Mouse (Mus musculus) brain, embryonic 14.5 days (tissue): ENCODE results near the gene Sbno2. TPM values are rescaled to one million over a fixed set of nuclear protein-coding genes. Genes with fewer than 3 reads are reported as not detected.

Experiments
- DNase-seq: peaks from one replicate; pipeline ENCODE4 v3.0.0-alpha.2; 2011; ENCODE audit warnings: low read depth
- CTCF ChIP-seq: fragments of 200-500 bp; IDR thresholded peaks from 2 replicates; pipeline ENCODE4 v1.5.1; 2012; ENCODE audit warnings: inconsistent platforms, mild to moderate bottlenecking, moderate library complexity, borderline replicate concordance; ENCODE audit not compliant: insufficient read depth, insufficient read length; ENCODE audit errors: extremely low read depth
- POLR2A ChIP-seq: fragments of 200-500 bp; IDR thresholded peaks from 2 replicates; pipeline ENCODE4 v1.6.1; 2012; ENCODE audit warnings: mild to moderate bottlenecking, inconsistent platforms, borderline replicate concordance; ENCODE audit not compliant: poor library complexity, insufficient read depth, insufficient read length, severe bottlenecking; ENCODE audit errors: extremely low read depth
- polyA plus RNA-seq: library from polyadenylated mRNA; depleted of rRNA; stranded (reverse); fragments of >200 nt; gene quantifications from 2 replicates; pipeline ENCODE4 v1.2.3, GENCODE M21; 2012; rRNA removed

Sbno2 gene
- polyA plus RNA-seq, 1 experiment: 31.1 TPM

DNA sequence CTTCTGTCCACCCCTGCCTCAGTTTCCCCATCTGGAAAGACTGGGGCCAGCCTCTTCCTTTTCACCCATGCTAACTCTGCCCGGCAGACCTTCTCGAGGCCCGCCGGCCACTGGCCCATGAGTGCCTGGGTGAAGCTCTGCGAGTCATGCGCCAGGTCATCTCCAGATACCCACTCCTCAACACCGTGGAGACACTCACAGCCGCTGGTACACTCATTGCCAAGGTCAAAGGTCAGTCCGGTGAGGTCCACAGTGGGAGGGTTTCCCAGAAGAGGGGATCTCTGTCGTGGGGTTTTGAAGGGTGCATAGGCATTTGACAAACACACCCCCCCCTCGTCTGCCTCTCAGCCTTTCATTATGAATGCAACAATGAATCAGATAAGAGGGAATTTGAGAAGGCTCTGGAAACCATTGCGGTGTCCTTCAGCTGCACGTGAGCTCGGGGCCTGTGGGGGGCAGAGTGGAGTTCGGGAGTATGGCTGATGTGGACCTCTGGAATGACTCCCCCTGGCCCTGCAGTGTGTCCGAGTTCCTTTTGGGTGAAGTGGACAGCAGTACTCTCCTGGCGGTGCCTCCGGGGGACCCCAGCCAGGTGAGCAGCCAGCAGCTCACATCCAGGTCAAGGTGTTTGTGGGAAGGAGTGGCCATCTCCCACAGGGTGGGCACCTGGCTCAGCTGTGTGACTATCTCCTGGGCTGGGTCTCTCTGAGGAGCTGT lies 84.6 kb downstream of the Sbno2 start:
- no peak for DNase-seq
- TF ChIP-seq CTCF (no peak), POLR2A (no peak)

DNA sequence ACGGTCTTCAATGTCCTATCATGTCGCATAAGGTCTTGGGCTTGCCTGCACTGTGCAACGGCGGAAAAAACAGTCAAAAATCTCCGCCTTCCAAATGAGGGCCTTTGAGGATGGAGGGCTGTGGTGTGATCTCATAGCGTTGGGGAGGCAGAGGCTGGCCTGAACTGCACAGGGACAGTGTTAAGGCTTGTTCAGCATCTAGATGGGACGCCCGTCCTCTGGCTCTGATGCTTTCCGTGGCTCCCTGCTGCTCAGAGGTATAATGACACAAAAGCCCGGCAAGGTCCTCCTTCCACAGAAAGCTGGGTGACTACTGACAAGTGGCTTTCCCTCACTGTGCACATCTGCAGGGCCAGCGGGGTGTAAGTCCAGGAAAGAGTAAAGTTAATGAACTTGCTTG lies 85.2 kb downstream of the Sbno2 start:
- TF ChIP-seq POLR2A: no peak
- no peak for DNase-seq

DNA sequence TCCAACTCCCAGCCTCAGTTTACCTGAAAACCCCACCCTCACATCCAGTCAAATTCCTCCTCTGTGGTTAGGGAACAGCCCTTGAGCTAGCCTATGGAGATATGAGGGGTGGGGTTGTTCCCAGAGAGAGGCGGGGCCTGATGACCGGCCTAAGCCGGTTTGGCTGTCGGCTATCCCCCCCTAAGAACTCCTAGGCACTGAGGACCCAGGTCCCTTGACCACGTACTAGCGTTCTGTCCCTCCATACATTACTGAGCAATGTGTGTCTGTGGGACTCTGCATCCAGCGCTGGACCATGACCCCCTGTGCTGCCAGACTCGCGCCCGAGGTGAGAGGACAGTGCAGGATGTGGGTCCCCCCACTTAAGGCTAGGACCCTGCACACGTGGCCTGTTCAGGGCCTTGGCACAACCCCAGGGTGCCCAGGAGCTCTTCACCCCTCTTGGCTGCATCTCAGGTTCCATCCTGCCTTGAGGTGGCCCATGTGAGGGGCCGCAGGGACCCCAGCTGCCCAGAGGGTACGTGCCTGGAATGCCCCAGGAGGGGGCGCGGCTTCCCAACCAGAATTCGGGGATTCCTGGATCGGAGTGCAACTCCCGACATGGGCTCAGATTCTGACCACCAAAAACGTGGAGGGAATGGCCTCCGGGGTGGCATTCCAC lies 85.8 kb downstream of the Sbno2 start:
- no peak for DNase-seq

DNA sequence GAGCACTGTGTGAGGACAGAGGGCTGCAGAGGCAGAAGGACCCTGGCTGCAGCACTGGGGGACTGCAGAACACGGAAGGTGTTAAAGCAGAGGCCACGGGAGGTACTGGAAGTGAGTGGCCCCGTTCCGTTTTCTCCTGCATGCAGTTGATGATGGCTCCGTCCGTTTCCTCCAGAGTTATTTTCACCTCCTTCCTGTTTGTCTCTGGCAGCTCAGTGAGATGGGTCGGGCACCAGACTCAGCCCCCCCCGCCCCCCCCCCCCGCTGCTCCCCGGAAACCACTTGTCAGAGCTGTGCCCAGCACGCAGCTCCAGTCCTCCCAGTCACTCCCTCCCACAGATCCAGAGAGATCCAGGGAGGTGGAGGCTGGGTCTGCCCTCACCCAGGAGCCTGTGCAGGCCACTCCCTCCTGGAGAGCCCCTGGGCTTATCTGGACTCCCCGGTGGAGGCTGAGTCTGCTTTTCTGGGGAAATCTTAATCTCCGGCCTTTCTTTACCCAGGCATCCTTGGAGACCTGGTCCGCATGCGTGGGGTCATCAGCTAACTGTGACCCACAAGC lies 86.6 kb downstream of the Sbno2 start:
- no peak for DNase-seq
- TF ChIP-seq POLR2A (no peak), CTCF (no peak)

More for the DNA sequence above, 85.8 kb downstream of the Sbno2 start:
- TF ChIP-seq CTCF (0 out of 2 replicates have a peak, but pooled peaks have one; percentile 7), POLR2A (no peak)

DNA sequence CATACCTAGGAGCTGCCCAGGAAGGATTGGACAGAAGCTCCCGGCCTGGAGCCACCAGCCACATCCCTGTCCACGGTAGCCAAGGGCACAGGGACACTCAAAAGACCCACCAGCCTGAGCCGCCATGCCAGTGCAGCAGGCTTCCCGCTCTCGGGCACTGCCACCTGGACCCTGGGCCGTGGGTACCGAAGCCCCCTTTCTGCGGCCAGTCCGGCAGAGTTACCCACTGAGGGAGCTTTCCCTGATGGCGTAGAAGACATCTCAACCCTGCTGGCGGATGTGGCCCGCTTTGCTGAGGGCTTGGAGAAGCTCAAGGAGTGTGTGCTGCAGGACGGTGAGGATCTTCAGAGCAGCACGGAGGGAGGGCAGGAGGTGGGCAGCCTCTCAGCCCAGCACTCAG lies 87.6 kb downstream of the Sbno2 start:
- TF ChIP-seq POLR2A: no peak
- TF ChIP-seq CTCF: no peak
- no peak for DNase-seq

DNA sequence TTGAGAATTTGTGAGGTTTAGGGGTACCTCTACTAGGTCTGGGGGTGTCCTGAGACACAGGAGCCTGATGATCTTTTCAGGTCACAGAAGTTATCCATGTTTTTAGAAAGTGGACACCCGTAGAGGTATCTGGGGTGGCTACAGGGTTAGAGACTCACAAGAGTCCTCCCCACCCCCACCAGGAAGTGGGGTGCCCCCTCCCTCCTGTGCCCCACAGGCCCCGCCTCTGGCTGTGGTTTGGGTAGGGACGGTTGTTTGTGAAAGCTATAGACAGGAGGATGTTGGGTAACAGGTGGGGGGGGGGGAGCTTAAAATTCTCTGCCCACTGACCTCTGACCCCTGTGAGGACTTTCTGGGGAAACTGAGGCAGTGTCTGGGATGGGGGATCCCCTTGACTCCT lies 88.0 kb downstream of the Sbno2 start:
- no peak for TF ChIP-seq POLR2A
- TF ChIP-seq CTCF: no peak
- no peak for DNase-seq

DNA sequence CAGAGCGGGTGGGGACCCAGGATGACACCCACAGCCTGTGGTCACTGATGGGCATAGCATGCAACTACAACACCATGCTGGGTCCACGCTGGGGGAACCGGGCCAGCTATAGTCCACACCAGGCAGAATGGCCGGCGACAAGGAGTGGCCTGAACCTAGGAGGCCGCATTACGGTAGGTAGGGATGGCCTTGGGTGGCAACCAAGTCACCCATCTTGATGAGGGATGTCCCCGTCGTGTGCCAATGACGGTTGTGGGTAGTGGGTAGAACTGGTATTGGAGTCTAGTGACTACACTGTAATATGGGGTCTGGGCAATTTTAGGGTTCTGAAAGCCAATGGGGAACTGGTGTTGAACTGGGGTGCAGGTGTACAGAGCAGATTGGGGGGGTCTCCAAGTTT lies 88.4 kb downstream of the Sbno2 start:
- DNase-seq: no peak

DNA sequence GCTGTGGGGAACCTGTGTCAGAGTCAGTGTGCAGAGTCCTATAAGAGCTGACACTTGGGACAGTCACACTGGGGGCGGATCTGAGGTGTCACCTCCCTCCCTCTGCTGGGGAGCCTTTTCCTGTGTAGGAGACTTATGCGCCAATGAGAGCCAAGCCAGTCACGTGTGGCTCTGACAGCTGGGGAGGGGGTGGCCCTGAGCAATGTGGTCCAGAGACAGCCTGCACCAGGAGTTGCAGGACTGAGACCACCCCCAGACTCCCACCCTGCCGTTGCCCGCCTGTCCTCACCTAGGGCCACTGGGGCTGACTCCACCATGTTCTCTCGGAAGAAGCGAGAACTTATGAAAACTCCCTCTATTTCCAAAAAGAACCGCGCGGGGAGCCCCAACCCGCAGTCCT lies 88.9 kb downstream of the Sbno2 start, which contains the start of gene Arhgap45:
TSS of gene Arhgap45 (plus strand) at position 143 of the 400 bp plus-strand sequence.
- TF ChIP-seq POLR2A (no peak), CTCF (no peak)
- no peak for DNase-seq

More for the DNA sequence above, 88.4 kb downstream of the Sbno2 start:
- no peak for TF ChIP-seq CTCF
- no peak for TF ChIP-seq POLR2A

DNA sequence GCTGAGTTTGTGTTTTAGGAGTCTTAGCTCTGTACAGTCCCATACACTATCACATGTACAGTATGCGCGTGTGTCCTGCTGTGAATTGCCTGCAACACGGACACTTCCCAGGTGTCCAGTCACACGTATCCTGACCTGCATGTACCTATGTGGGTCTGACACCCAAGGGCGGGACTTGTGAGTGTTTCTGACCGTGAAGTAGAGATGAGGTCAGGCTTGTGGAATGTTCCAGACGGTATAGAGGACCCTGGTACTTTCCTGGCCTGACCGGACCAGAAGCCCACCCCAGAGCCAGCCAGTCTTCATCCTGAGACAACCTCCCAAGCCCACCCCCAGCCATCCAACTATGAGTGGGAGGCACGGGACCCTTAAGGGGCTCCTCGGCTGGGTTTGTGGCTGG lies 89.8 kb downstream of the Sbno2 start:
- TF ChIP-seq POLR2A (no peak), CTCF (no peak)
- DNase-seq: no peak

DNA sequence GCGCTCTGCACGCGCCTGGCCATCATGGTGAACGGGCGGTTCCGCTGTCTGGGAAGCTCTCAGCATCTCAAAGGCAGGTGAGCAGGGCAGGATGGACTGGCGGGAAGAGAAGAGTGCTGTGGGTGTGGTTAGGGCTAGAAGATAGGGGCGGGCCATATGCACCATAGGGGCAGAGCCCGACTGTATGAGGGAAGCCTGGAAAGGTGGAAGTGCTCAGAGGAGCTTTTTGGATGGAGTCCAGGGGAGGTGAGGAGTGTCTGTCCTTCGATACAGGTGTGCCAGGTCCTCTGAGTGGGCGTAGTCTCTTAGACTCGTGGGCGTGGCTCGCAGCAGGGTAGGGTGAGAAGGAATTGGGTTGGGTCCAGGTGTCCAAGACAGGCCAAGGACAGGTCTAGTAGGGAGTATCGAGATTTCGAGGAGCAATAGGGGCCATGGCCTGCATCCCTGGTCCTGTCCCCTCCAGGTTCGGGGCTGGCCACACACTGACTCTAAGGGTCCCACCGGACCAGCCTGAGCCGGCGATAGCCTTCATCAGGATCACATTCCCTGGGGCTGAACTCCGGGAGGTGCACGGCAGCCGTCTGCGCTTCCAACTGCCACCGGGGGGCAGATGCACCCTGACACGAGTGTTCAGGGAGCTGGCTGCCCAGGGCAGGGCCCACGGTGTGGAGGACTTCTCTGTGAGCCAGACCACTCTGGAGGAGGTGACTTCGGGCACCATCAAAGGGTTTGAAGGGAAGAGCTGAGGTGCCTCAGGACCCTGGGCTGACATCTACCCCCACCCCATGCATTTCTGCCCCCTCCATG lies 90.7 kb downstream of the Sbno2 start:
- no peak for DNase-seq
- TF ChIP-seq CTCF (no peak), POLR2A (no peak)

DNA sequence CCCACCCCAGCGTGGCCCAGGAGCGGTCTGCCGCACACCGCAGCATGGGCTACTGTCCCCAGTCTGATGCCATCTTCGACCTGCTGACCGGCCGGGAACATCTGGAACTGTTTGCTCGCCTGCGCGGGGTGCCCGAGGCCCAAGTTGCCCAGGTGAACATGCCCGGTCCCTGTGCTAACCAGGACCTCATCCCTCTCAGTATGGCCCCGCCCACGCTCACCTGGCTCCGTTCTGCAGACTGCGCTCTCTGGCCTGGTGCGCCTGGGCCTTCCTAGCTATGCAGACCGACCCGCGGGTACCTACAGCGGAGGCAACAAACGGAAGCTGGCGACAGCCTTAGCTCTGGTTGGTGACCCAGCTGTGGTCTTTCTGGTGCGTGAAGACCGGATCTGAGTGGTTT lies 91.8 kb downstream of the Sbno2 start:
- no peak for DNase-seq
- TF ChIP-seq CTCF (no peak), POLR2A (no peak)

DNA sequence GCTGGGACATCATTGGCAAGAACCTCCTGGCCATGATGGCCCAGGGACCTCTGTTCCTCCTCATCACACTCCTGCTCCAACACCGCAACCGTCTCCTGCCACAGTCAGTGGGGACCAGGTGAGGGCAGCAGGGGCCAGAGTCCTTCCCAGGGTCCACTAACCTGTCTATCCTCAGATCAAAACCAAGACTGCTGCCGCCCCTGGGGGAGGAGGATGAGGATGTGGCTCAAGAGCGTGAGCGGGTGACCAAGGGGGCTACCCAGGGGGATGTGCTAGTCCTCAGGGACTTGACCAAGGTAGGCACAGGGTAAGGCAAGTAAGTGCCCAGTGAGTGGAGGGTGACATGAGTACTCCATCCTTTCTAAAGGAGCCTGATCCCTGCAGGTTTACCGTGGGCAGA lies 93.6 kb downstream of the Sbno2 start:
- DNase-seq: no peak
- no peak for TF ChIP-seq POLR2A
- TF ChIP-seq CTCF: no peak

Other genes starting within 250 kb of the Sbno2 start
- 18.0 and 28.0 TPM in 2 replicates for gene Prtn3, start 231.1 kb downstream of the Sbno2 start, polyA plus RNA-seq
- gene Plppr3, start 230.9 kb downstream of the Sbno2 start, polyA plus RNA-seq: 805 and 1,208 TPM in 2 replicates
- 0.28 and 0.49 TPM in 2 replicates for gene Elane, start 219.3 kb downstream of the Sbno2 start, polyA plus RNA-seq
- gene Cfd, start 214.7 kb downstream of the Sbno2 start, polyA plus RNA-seq: 0.60 and 0.81 TPM in 2 replicates
- gene Med16, start 196.6 kb downstream of the Sbno2 start, polyA plus RNA-seq: 84.7 and 92.6 TPM in 2 replicates
- gene Gm26602, start 194.7 kb downstream of the Sbno2 start, polyA plus RNA-seq: not detected in 2 replicates
- gene Kiss1r, start 188.6 kb downstream of the Sbno2 start, polyA plus RNA-seq: 4.1 and 4.4 TPM in 2 replicates
- gene R3hdm4, start 184.4 kb downstream of the Sbno2 start, polyA plus RNA-seq: 195 and 197 TPM in 2 replicates
- gene Arid3a, start 178.5 kb downstream of the Sbno2 start, polyA plus RNA-seq: 5.2 and 7.0 TPM in 2 replicates
- 59.7 and 74.1 TPM in 2 replicates for gene Wdr18, start 145.4 kb downstream of the Sbno2 start, polyA plus RNA-seq
- 0.20 and 0.38 TPM in 2 replicates for gene Grin3b, start 134.9 kb downstream of the Sbno2 start, polyA plus RNA-seq
- gene Tmem259, start 121.2 kb downstream of the Sbno2 start, polyA plus RNA-seq: 221 and 337 TPM in 2 replicates
- 21.2 and 30.7 TPM in 2 replicates for gene Cnn2, start 117.0 kb downstream of the Sbno2 start, polyA plus RNA-seq
- gene Abca7, start 109.1 kb downstream of the Sbno2 start, polyA plus RNA-seq: 12.2 and 12.7 TPM in 2 replicates
- 3.4 and 3.8 TPM in 2 replicates for gene Arhgap45, start 88.9 kb downstream of the Sbno2 start, polyA plus RNA-seq
- gene Polr2e, start 65.8 kb downstream of the Sbno2 start, polyA plus RNA-seq: 216 and 272 TPM in 2 replicates
- 376 and 484 TPM in 2 replicates for gene Gpx4, start 58.4 kb downstream of the Sbno2 start, polyA plus RNA-seq
- 112 and 127 TPM in 2 replicates for gene Stk11, start 10.2 kb upstream of the Sbno2 start, polyA plus RNA-seq
- 445 and 501 TPM in 2 replicates for gene Atp5d, start 33.1 kb upstream of the Sbno2 start, polyA plus RNA-seq
- gene Cbarp, start 35.3 kb upstream of the Sbno2 start, polyA plus RNA-seq: 152 and 242 TPM in 2 replicates
- gene Midn, start 42.7 kb upstream of the Sbno2 start, polyA plus RNA-seq: 177 and 213 TPM in 2 replicates
- 381 and 490 TPM in 2 replicates for gene Cirbp, start 60.4 kb upstream of the Sbno2 start, polyA plus RNA-seq
- 18.5 and 21.2 TPM in 2 replicates for gene 1600002K03Rik, start 67.4 kb upstream of the Sbno2 start, polyA plus RNA-seq
- gene Efna2, start 73.9 kb upstream of the Sbno2 start, polyA plus RNA-seq: 57.2 and 66.4 TPM in 2 replicates
- gene Mum1, start 120.9 kb upstream of the Sbno2 start, polyA plus RNA-seq: 59.1 and 61.2 TPM in 2 replicates
- gene Ndufs7, start 143.6 kb upstream of the Sbno2 start, polyA plus RNA-seq: 272 and 426 TPM in 2 replicates
- 15.3 and 19.8 TPM in 2 replicates for gene Gamt, start 155.4 kb upstream of the Sbno2 start, polyA plus RNA-seq
- 158 and 207 TPM in 2 replicates for gene Dazap1, start 155.9 kb upstream of the Sbno2 start, polyA plus RNA-seq
- 2,157 and 2,683 TPM in 2 replicates for gene Rps15, start 186.9 kb upstream of the Sbno2 start, polyA plus RNA-seq
- gene Apc2, start 190.4 kb upstream of the Sbno2 start, polyA plus RNA-seq: 189 and 292 TPM in 2 replicates
- 22.5 and 32.9 TPM in 2 replicates for gene 2310011J03Rik, start 215.0 kb upstream of the Sbno2 start, polyA plus RNA-seq
- gene Pcsk4, start 223.9 kb upstream of the Sbno2 start, polyA plus RNA-seq: 4.5 and 6.0 TPM in 2 replicates
- gene Reep6, start 224.4 kb upstream of the Sbno2 start, polyA plus RNA-seq: 1.7 and 4.6 TPM in 2 replicates
- gene Adamtsl5, start 242.8 kb upstream of the Sbno2 start, polyA plus RNA-seq: 1.4 and 1.5 TPM in 2 replicates